Mouse (Mus musculus): ENCODE results near the gene Lama4. TPM values are rescaled to one million over a fixed set of nuclear protein-coding genes. Genes with fewer than 3 reads are reported as not detected.

The Lama4 gene
- polyA plus RNA-seq, 1 experiment from 2014 or later, result 71.5 TPM

GRCm38 (mm10) chr10:39138761-39139160, 173.4 kb downstream of the Lama4 start:
- Histone ChIP-seq H3K4me3 (ENCODE audit: low read length) (no peak overlapping the region), H3K4me1 (ENCODE audit: control insufficient read depth, insufficient read depth, low read length) (no peaks in the 10 kb centered on the region; the same call in 1 of the 2 replicates), H3K4me2 (replicated peaks; ENCODE audit: low read depth, low read length) (no peak overlapping the region), H3K27ac (ENCODE audit: low read depth, low read length) (no peak overlapping the region), H3K27me3 (ENCODE audit: control insufficient read depth, insufficient read depth, low read length) (no peaks in the 10 kb centered on the region), H3K36me3 (ENCODE audit: control insufficient read depth, insufficient read depth, low read length) (peaks cover 43% of the 10 kb centered on the region), H3K9me3 (ENCODE audit: control insufficient read depth, low read length) (no peaks in the 10 kb centered on the region), H3K9ac (ENCODE audit: low read depth, low read length) (no peak overlapping the region)
- WGBS, result 89% methylated on average over 6 of the region's 6 CpGs
- ATAC-seq (ENCODE audit: low FRiP score, low TSS enrichment), result no peak

- 75% methylated on average over 14 of the region's 14 CpGs for WGBS
- no peak overlapping the region for H3K27ac ChIP-seq (ENCODE audit: low read depth, low read length)
- H3K4me2 ChIP-seq (replicated peaks; ENCODE audit: low read depth, low read length), result no peak overlapping the region
- H3K27me3 ChIP-seq (ENCODE audit: control insufficient read depth, insufficient read depth, low read length), result no peaks in the 10 kb centered on the region
- no peaks in the 10 kb centered on the region for H3K9me3 ChIP-seq (ENCODE audit: control insufficient read depth, low read length)
- peaks cover 56% of the 10 kb centered on the region for H3K36me3 ChIP-seq (ENCODE audit: control insufficient read depth, insufficient read depth, low read length)
- no peak for ATAC-seq (ENCODE audit: low FRiP score, low TSS enrichment)
- H3K9ac ChIP-seq (ENCODE audit: low read depth, low read length), result no peak overlapping the region
- H3K4me1 ChIP-seq (ENCODE audit: control insufficient read depth, insufficient read depth, low read length), result no peaks in the 10 kb centered on the region
- no peak overlapping the region for H3K4me3 ChIP-seq (ENCODE audit: low read length)
Measured at GRCm38 (mm10) chr10:39140843-39141242, 175.5 kb downstream of the Lama4 start.

GRCm38 (mm10) chr10:39141401-39141800, 176.1 kb downstream of the Lama4 start:
- H3K27me3 ChIP-seq (ENCODE audit: control insufficient read depth, insufficient read depth, low read length), result no peaks in the 10 kb centered on the region
- no peak overlapping the region for H3K4me3 ChIP-seq (ENCODE audit: low read length)
- peaks cover 59% of the 10 kb centered on the region for H3K36me3 ChIP-seq (ENCODE audit: control insufficient read depth, insufficient read depth, low read length)
- H3K9me3 ChIP-seq (ENCODE audit: control insufficient read depth, low read length), result no peaks in the 10 kb centered on the region
- no peak overlapping the region for H3K27ac ChIP-seq (ENCODE audit: low read depth, low read length)
- no peaks in the 10 kb centered on the region for H3K4me1 ChIP-seq (ENCODE audit: control insufficient read depth, insufficient read depth, low read length)
- 91% methylated on average over 2 of the region's 2 CpGs for WGBS
- no peak overlapping the region for H3K4me2 ChIP-seq (replicated peaks; ENCODE audit: low read depth, low read length)
- no peak overlapping the region for H3K9ac ChIP-seq (ENCODE audit: low read depth, low read length)
- ATAC-seq (ENCODE audit: low FRiP score, low TSS enrichment), result no peak

DNA sequence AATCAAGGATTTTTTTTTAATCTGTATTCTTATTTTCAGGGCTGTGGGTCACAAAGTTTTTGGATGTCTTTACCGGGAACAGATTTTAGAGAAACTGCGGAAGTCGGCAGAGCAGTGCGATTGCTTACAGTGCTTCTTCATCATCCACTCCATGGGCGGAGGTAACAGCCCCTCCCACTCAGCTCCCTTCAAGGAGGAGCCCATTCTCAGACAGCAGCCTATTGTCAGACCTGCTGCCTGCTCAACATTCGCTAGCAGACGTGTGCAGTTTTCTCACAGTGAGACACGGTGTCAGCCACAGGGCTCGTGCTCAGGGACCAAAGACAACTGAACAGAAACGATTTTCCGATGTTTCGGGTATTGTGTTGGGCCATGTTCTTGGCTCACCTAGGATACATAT, 176.9 kb downstream of the Lama4 start:
- Histone ChIP-seq H3K36me3 (ENCODE audit: control insufficient read depth, insufficient read depth, low read length) (peaks cover 65% of the 10 kb centered on the region), H3K9ac (ENCODE audit: low read depth, low read length) (no peak overlapping the region), H3K4me3 (ENCODE audit: low read length) (no peak overlapping the region), H3K27me3 (ENCODE audit: control insufficient read depth, insufficient read depth, low read length) (no peaks in the 10 kb centered on the region), H3K4me1 (ENCODE audit: control insufficient read depth, insufficient read depth, low read length) (no peaks in the 10 kb centered on the region), H3K4me2 (replicated peaks; ENCODE audit: low read depth, low read length) (no peak overlapping the region), H3K9me3 (ENCODE audit: control insufficient read depth, low read length) (no peaks in the 10 kb centered on the region), H3K27ac (ENCODE audit: low read depth, low read length) (no peak overlapping the region)
- WGBS, result 90% methylated on average over 12 of the region's 12 CpGs
- ATAC-seq (ENCODE audit: low FRiP score, low TSS enrichment), result no peak

DNA sequence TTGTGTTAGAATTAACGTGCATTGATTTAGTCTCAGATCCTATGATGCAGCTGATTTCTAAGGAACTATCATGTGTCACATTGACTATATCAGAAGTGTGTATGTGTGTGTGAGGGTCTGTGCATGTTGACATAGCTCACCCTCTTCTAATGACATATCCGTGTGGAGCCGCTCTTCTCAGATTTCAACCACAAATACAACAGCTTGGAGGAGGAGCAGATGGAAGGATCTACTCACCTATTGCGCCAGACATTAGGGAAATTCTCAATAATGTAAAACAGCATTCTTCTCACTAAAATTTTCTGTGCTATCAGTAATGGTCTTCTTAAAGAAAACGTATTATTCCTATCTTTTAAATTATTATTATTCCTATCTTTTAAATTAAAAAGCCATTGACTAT, 191.4 kb downstream of the Lama4 start:
- Histone ChIP-seq H3K4me3 (ENCODE audit: low read length) (no peak overlapping the region), H3K27me3 (ENCODE audit: control insufficient read depth, insufficient read depth, low read length) (no peaks in the 10 kb centered on the region), H3K4me1 (ENCODE audit: control insufficient read depth, insufficient read depth, low read length) (no peaks in the 10 kb centered on the region), H3K36me3 (ENCODE audit: control insufficient read depth, insufficient read depth, low read length) (no peaks in the 10 kb centered on the region), H3K27ac (ENCODE audit: low read depth, low read length) (no peak overlapping the region), H3K9me3 (ENCODE audit: control insufficient read depth, low read length) (no peaks in the 10 kb centered on the region), H3K4me2 (replicated peaks; ENCODE audit: low read depth, low read length) (no peak overlapping the region), H3K9ac (ENCODE audit: low read depth, low read length) (no peak overlapping the region)
- WGBS, result 73% methylated on average over 5 of the region's 5 CpGs
- no peak for ATAC-seq (ENCODE audit: low FRiP score, low TSS enrichment)

- no peak overlapping the region for H3K9ac ChIP-seq (ENCODE audit: low read depth, low read length)
- no peaks in the 10 kb centered on the region for H3K9me3 ChIP-seq (ENCODE audit: control insufficient read depth, low read length)
- no peak overlapping the region for H3K27ac ChIP-seq (ENCODE audit: low read depth, low read length)
- no peaks in the 10 kb centered on the region for H3K36me3 ChIP-seq (ENCODE audit: control insufficient read depth, insufficient read depth, low read length)
- no peak overlapping the region for H3K4me2 ChIP-seq (replicated peaks; ENCODE audit: low read depth, low read length)
- no peaks in the 10 kb centered on the region for H3K4me1 ChIP-seq (ENCODE audit: control insufficient read depth, insufficient read depth, low read length)
- WGBS, result 86% methylated on average over 1 of the region's 1 CpGs
- no peak overlapping the region for H3K4me3 ChIP-seq (ENCODE audit: low read length)
- no peaks in the 10 kb centered on the region for H3K27me3 ChIP-seq (ENCODE audit: control insufficient read depth, insufficient read depth, low read length)
- ATAC-seq (ENCODE audit: low FRiP score, low TSS enrichment), result no peak
Measured at GRCm38 (mm10) chr10:39157321-39157720, 192.0 kb downstream of the Lama4 start.

GRCm38 (mm10) chr10:39158306-39158705, 193.0 kb downstream of the Lama4 start:
- H3K4me3 ChIP-seq (ENCODE audit: low read length), result no peak overlapping the region
- no peak overlapping the region for H3K9ac ChIP-seq (ENCODE audit: low read depth, low read length)
- no peaks in the 10 kb centered on the region for H3K9me3 ChIP-seq (ENCODE audit: control insufficient read depth, low read length)
- 61% methylated on average over 12 of the region's 12 CpGs for WGBS
- peak; percentile 8; the same call in 1 of the 2 replicates for ATAC-seq (ENCODE audit: low FRiP score, low TSS enrichment)
- no peak overlapping the region for H3K4me2 ChIP-seq (replicated peaks; ENCODE audit: low read depth, low read length)
- no peaks in the 10 kb centered on the region for H3K36me3 ChIP-seq (ENCODE audit: control insufficient read depth, insufficient read depth, low read length)
- H3K27me3 ChIP-seq (ENCODE audit: control insufficient read depth, insufficient read depth, low read length), result no peaks in the 10 kb centered on the region
- H3K4me1 ChIP-seq (ENCODE audit: control insufficient read depth, insufficient read depth, low read length), result peaks cover 8% of the 10 kb centered on the region; the same call in 1 of the 2 replicates
- H3K27ac ChIP-seq (ENCODE audit: low read depth, low read length), result no peak overlapping the region

Other genes starting within 250 kb of the Lama4 start
- not detected in 2 replicates for gene Rfpl4b, start 143.7 kb upstream of the Lama4 start, polyA plus RNA-seq (2014; fragmentation: Nextera tagmentation; extraction: Ambion mirVana)
- gene Fam229b, start 168.4 kb downstream of the Lama4 start, polyA plus RNA-seq (2014; fragmentation: Nextera tagmentation; extraction: Ambion mirVana), result 14.7 TPM in 2 replicates
- 15.8 and 21.5 TPM in 2 replicates for gene Tube1, start 168.5 kb downstream of the Lama4 start, polyA plus RNA-seq (2014; fragmentation: Nextera tagmentation; extraction: Ambion mirVana)
- 0.37 and 0.41 TPM in 2 replicates for gene Ccn6, start 198.3 kb downstream of the Lama4 start, polyA plus RNA-seq (2014; fragmentation: Nextera tagmentation; extraction: Ambion mirVana)

Measured in kidney, embryonic 14.5 days (tissue).